Mouse (Mus musculus) left cerebral cortex, adult 2 months (tissue): ENCODE measurements around the gene Lrrc4c. TPM values are rescaled to one million over a fixed set of nuclear protein-coding genes. Genes with fewer than 3 reads are reported as not detected.
A peak's percentile ranks its signal among the peaks of the same experiment; 100 is the strongest.

ENCODE experiments used
- DNase-seq, 2 experiments: peaks; one replicate each; pipeline ENCODE4 v3.0.0; 2021 to 2022; ENCODE audit warnings: low spot score in 2 of 2, mixed read lengths in 1 of 2; ENCODE audit errors: extremely low spot score in 1 of 2
- H3K27ac ChIP-seq: fragments of 200-600 bp; 2 replicates; pipeline ENCODE4 v1.8.1; 2022
- H3K4me3 ChIP-seq: fragments of 200-600 bp; 2 replicates; pipeline ENCODE4 v1.8.1; 2022
- CTCF ChIP-seq: fragments of 200-600 bp; IDR thresholded peaks from 2 replicates; pipeline ENCODE4 v1.8.1; 2022; ENCODE audit warnings: antibody characterized with exemption, mild to moderate bottlenecking, moderate library complexity
- intact Hi-C: fragments of 180-260 bp; cut with DNase I; formaldehyde crosslinking; loops from one replicate; pipeline ENCODE4 v1.15.1; 2025
- total RNA-seq, 2 experiments: library from RNA; stranded (reverse); gene quantifications; 2 replicates each; pipeline ENCODE4 v1.2.3; 2021

Lrrc4c gene
- total RNA-seq, 2 experiments from 2014 or later = 125 to 133 TPM

GRCm38 (mm10) chr2:97151626-97152194, 833.7 kb downstream of the Lrrc4c start:
- no peak for TF ChIP-seq CTCF
- no peak for DNase-seq
- Histone ChIP-seq H3K27ac (peak overlapping the region; percentile 45), H3K4me3 (no peak overlapping the region)
- intact Hi-C loops = loop anchor here (1.0 to 10.0 kb wide), 4 partner anchors 263 to 533 kb away; no protein-coding TSS in a partner anchor

- TF ChIP-seq CTCF = no peak
- no peak overlapping the region for H3K4me3 ChIP-seq
- intact Hi-C loops = no loop called here
- no peak overlapping the region for H3K27ac ChIP-seq
- no peak for DNase-seq
Observed at GRCm38 (mm10) chr2:97165745-97166144, 847.8 kb downstream of the Lrrc4c start.

GRCm38 (mm10) chr2:97178399-97178798, 860.4 kb downstream of the Lrrc4c start:
- no peak for TF ChIP-seq CTCF
- no peak for DNase-seq
- Histone ChIP-seq H3K27ac (no peak overlapping the region), H3K4me3 (no peak overlapping the region)
- intact Hi-C loops = no loop called here

GRCm38 (mm10) chr2:97196968-97197606, 879.1 kb downstream of the Lrrc4c start:
- intact Hi-C loops = no loop called here
- DNase-seq = no peak
- Histone ChIP-seq H3K27ac (no peak overlapping the region), H3K4me3 (no peak overlapping the region)
- no peak for TF ChIP-seq CTCF

GRCm38 (mm10) chr2:97232966-97233365, 915.0 kb downstream of the Lrrc4c start:
- no peak for TF ChIP-seq CTCF
- no peak for DNase-seq
- intact Hi-C loops = no loop called here
- Histone ChIP-seq H3K27ac (no peak overlapping the region), H3K4me3 (no peak overlapping the region)

- intact Hi-C loops = no loop called here
- H3K27ac ChIP-seq = no peak overlapping the region
- H3K4me3 ChIP-seq = no peak overlapping the region
- TF ChIP-seq CTCF = no peak
- no peak for DNase-seq
Observed at GRCm38 (mm10) chr2:97234074-97234473, 916.1 kb downstream of the Lrrc4c start.

- TF ChIP-seq CTCF = no peak
- Histone ChIP-seq H3K4me3 (no peak overlapping the region), H3K27ac (no peak overlapping the region)
- intact Hi-C loops = no loop called here
- DNase-seq = no peak
Observed at GRCm38 (mm10) chr2:97274651-97275050, 956.7 kb downstream of the Lrrc4c start.

GRCm38 (mm10) chr2:97284986-97285385, 967.0 kb downstream of the Lrrc4c start:
- Histone ChIP-seq H3K27ac (peak overlapping the region; percentile 40; the same call in 1 of the 2 replicates), H3K4me3 (no peak overlapping the region)
- no peak for TF ChIP-seq CTCF
- intact Hi-C loops = loop anchor here (10.0 kb wide), 1 partner anchor 130 kb away; no protein-coding TSS in a partner anchor
- no peak for DNase-seq

GRCm38 (mm10) chr2:97294216-97294615, 976.2 kb downstream of the Lrrc4c start:
- TF ChIP-seq CTCF = no peak

GRCm38 (mm10) chr2:97299704-97300103, 981.7 kb downstream of the Lrrc4c start:
- intact Hi-C loops = no loop called here
- peak; percentile 13 to 17 for DNase-seq

More at GRCm38 (mm10) chr2:97294216-97294615, 976.2 kb downstream of the Lrrc4c start:
- Histone ChIP-seq H3K4me3 (no peak overlapping the region), H3K27ac (no peak overlapping the region)
- intact Hi-C loops = no loop called here
- DNase-seq = no peak

GRCm38 (mm10) chr2:97318008-97318407, 1000.0 kb downstream of the Lrrc4c start:
- intact Hi-C loops = no loop called here

More at GRCm38 (mm10) chr2:97299704-97300103, 981.7 kb downstream of the Lrrc4c start:
- Histone ChIP-seq H3K27ac (no peak overlapping the region), H3K4me3 (no peak overlapping the region)
- TF ChIP-seq CTCF = no peak

GRCm38 (mm10) chr2:97318536-97318935, 1000.6 kb downstream of the Lrrc4c start:
- no peak overlapping the region for H3K4me3 ChIP-seq
- no peak for TF ChIP-seq CTCF
- no peak for DNase-seq
- no peak overlapping the region for H3K27ac ChIP-seq
- intact Hi-C loops = no loop called here

More at GRCm38 (mm10) chr2:97318008-97318407, 1000.0 kb downstream of the Lrrc4c start:
- no peak for TF ChIP-seq CTCF
- DNase-seq = no peak
- H3K4me3 ChIP-seq = no peak overlapping the region
- H3K27ac ChIP-seq = no peak overlapping the region
